Mouse (Mus musculus): ENCODE results near the gene Gm3045.

The Gm3045 gene

GRCm38 (mm10) chr13:56438211-56439075, 12.0 kb downstream of the Gm3045 start, which contains the start of gene Slc25a48:
Gene Slc25a48 (plus strand): TSS chr13:56438355.
- no peak for DNase-seq (ENCODE audit: low read depth, low spot score)

- peak; percentile 19 for DNase-seq (ENCODE audit: low read depth, low spot score)
Measured at GRCm38 (mm10) chr13:56443411-56443810, 17.0 kb downstream of the Gm3045 start.

DNA sequence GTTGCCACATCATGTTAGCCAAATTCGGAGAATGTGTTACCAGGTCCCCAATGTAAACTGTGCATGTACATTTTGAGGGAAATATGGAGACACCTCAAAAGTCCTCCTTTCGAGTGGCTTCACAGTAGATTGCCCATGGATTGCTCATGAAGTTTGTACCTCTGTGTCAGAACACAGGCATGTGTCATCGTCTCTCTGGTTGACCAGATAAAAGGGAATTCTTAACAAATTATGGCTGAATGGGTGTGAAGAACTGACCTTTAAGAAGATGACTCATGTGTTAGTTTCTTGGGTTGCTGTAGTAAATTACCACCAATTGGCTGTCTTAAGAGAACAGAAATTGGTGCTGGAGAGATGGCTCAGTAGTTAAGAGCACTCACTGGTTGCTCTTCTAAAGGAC, 17.7 kb downstream of the Gm3045 start:
- peak; percentile 58 for DNase-seq (ENCODE audit: low read depth, low spot score)

- no peak for DNase-seq (ENCODE audit: low read depth, low spot score)
Measured at GRCm38 (mm10) chr13:56444996-56445395, 18.6 kb downstream of the Gm3045 start.

DNA sequence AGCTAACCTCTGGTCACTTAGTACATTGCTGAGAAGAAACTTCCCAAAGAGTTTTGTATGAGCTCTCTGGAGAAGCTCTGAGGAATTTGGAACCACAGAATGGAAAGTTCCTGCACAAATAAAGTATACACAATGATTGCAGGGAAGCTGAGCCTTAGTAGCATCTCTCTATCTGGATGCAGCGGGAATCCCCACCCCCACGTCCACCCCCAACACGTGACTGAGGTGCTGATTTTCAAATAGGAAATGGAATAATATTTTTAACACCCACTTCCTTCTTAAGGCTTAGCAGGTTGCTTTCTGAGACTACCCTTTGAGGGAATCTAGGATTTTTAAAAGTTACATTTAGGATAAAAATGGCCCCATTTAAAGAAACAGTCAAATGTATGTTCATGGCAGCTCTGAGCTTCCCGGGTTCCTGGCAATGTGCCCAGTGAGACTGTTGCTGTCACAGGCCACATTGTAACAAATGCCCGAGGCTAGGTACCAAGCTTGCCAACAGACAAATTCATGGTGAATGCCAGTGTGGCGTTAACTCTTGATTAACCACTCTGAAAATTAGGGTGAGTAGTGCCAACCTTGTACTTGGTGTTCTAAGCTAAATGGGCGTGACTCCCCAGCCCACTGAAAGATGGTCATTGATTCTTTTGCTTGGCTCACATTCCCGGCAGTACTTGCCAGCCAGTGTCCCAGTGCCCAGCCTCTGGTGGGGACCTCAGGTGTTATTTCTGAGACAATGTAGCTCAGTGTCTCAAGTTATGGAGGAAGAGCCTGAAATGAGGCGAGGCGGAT, 23.0 kb downstream of the Gm3045 start:
- no peak for DNase-seq (ENCODE audit: low read depth, low spot score)

DNA sequence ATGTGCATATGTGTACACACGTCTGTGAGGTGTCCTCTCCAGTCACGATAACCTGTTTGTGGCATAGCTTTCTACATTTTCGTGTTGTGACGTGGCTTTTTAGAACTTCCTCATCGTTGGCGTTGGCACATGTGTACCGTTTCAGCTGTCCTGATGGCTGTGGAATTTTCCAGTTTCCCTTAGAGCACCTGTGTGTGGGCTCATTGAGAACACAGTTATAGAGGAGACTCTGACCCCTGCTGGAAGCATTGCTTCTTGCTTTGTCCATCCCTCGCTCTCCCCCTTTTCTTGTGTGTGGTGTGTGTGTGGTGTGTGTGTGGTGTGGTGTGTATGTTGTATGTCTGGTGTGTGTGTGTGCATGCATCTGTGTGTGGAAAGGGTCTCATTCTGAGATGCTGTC, 23.6 kb downstream of the Gm3045 start:
- no peak for DNase-seq (ENCODE audit: low read depth, low spot score)

- DNase-seq (ENCODE audit: low read depth, low spot score), result no peak
Measured at GRCm38 (mm10) chr13:56458001-56458400, 31.6 kb downstream of the Gm3045 start.

GRCm38 (mm10) chr13:56461460-56461859, 35.1 kb downstream of the Gm3045 start:
- DNase-seq (ENCODE audit: low read depth, low spot score), result no peak

- DNase-seq (ENCODE audit: low read depth, low spot score), result no peak
Measured at GRCm38 (mm10) chr13:56462791-56463190, 36.4 kb downstream of the Gm3045 start.

DNA sequence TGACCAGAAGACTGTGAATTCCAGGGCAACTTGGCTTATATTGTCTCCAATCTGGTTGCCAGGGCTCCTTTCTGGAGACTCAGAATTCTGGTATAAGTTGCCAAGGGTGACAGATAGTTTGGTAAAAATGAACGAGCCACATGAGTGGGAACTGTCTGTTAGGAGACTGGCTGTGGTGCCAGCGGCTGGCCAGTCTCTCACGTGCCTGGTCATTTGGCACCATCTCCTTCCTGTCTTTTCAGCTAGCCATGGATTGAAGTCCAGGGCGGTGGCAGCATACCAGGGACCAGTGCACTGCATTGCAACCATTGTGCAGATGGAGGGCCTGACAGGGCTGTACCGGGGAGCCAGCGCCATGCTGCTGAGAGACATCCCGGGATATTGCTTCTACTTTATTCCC, 36.9 kb downstream of the Gm3045 start:
- no peak for DNase-seq (ENCODE audit: low read depth, low spot score)

DNA sequence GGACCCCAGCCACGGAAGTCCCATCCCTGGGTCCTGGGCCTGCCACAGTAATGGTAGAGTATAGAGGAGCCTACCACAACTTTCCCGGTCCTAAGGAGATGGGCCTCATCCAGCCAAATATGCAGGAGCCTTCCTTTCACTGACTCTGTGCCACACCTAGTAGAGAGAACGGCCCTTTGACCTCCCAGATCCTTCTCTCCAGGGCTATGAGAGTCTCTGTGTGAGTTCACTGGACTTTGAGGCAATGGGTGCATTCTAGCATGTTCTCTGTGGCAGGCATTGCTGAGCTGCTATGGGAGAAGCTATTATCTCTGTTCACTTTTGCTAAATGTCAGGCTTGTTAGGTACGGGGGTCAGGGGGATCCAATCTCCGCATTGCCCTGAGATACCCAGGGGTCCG, 37.4 kb downstream of the Gm3045 start:
- DNase-seq (ENCODE audit: low read depth, low spot score), result no peak

GRCm38 (mm10) chr13:56467786-56468185, 41.4 kb downstream of the Gm3045 start:
- DNase-seq (ENCODE audit: low read depth, low spot score), result no peak

GRCm38 (mm10) chr13:56468536-56468935, 42.1 kb downstream of the Gm3045 start:
- DNase-seq (ENCODE audit: low read depth, low spot score), result no peak

DNA sequence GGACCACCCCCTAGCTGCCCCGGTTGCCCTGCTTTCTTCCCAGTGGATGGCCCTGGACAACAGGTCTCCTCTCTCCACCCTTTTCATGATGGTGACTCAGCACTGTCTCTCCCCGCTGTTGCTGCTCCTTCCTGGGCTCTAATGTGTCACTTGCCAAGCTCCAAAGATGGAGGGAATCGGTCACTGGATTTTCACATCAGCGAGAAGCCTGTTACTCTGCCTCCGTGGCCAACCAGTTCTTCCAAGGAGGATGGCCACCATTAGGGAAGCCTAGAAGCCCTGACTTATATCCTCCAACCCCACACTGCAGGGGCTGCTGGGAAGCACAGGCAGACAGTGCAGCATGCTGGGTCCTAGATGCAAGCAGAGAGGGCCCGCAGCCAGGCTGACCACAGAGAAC, 44.8 kb downstream of the Gm3045 start:
- no peak for DNase-seq (ENCODE audit: low read depth, low spot score)

DNA sequence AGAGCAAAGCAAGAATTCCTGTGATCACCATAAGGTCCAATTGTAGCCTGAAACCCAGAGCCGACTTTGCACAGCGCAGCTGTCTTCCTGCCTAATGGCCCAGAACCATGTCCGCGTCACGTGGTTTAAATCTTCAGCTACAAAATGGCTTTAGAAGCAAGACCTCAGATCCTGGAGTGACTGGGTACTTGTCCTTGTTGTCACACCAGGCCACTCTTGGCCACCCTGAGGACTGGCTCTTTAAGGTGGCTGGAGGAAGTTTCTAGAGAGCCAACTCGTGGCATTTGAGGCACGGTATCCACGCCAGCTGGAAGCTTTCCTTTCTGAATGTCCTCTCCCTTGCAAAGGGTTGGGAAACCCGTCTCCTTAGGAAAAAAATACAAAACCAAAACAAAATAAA, 45.6 kb downstream of the Gm3045 start:
- no peak for DNase-seq (ENCODE audit: low read depth, low spot score)

GRCm38 (mm10) chr13:56472661-56473060, 46.3 kb downstream of the Gm3045 start:
- DNase-seq (ENCODE audit: low read depth, low spot score), result no peak

DNA sequence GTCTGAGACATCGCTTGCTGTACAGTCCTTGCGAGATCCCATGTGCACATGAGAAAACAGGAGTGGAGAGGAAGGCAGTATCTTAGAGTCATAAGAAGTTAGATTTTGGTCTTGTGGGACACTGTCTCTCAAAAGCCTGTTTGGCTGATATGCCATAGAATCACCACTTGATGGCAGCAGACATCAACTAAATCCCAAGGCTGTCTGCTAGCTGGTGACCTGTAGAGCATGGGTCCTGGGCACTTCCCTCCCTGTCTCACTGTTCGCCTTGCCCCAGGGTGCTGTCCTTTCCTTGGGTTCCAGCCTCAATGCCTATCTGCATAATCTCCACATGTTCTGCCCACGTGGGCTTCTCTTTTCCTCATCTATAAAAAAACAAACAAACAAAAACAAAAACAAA, 49.0 kb downstream of the Gm3045 start:
- peak; percentile 80 for DNase-seq (ENCODE audit: low read depth, low spot score)

DNA sequence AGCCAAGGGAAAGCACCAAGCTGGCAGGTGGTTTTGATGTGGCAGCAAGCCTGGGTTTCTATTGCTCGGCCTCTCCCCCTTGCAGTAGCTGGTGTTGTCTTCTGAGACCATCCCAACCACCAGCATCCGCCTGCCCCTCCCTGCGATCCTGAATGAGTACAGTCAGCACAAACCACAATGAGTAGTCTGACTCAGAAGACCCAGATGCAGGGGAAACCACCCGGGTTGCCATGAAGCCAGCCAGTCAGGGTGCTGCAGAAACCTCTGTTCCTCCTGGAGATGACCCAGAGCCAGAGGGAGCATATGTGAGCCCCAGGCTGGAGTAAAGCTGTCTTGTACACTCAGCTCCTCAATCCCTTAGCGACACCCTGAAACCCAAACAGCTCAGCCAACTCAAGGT, 50.4 kb downstream of the Gm3045 start:
- DNase-seq (ENCODE audit: low read depth, low spot score), result peak; percentile 92

DNA sequence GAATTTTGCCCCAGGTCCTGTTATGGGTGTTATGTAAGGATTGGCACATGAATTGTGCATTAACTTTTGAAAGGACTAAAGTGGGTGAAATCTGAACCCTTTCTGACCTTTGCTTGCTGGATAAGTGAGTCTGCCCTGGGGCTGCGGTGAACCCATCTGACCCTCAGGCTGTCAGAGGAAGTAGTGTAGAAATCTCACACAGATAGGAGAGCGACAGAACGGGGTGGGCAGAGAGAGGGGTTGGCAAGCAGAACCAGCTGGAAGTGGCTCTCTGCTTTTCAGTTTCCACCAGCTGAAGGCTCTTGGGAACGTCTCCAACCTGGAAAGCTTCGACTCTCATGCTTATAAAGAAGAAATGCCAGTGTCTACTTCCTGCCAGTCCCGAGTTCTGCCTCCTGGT, 50.9 kb downstream of the Gm3045 start:
- DNase-seq (ENCODE audit: low read depth, low spot score), result no peak

DNA sequence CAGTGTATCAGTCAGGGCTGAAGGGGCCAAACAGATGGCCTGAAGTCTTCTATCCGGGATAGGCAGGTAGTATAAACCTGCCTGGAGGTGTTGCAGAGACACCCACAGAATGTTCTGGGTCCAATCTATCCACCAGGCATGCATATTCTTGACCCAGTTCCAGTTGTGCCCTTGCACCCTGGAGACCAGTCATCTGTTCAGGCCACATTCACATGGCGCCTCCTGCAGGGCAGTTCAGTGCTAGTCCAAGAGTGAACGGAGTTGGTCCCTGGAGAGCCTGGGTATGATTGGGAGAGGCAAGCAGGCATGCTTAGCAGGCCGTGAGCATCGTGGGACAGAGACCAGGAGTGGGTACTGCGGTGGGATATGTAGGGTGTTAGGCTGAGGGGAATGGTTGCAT, 51.6 kb downstream of the Gm3045 start:
- no peak for DNase-seq (ENCODE audit: low read depth, low spot score)

- no peak for DNase-seq (ENCODE audit: low read depth, low spot score)
Measured at GRCm38 (mm10) chr13:56482146-56482545, 55.8 kb downstream of the Gm3045 start, which contains the start of gene Il9. Gene Il9 (minus strand): TSS chr13:56482246.

Measured in 3T3-L1 (cell line).